Mouse (Mus musculus) testis, adult 2 months (tissue): ENCODE measurements at regions not wholly inside any gene's neighbourhood (a gene's known extent, or its start where the extent isn't known, plus 50 kb on each side); places are given as distances from the start of the nearest gene placed in this dataset.

Experiments
- H3K27ac ChIP-seq: fragments of 200-500 bp; 2 replicates; pipeline ENCODE4 v1.5.1; 2012; ENCODE audit warnings: low read depth, low read length; ENCODE audit not compliant: control insufficient read depth, insufficient read depth
- H3K27me3 ChIP-seq: fragments of 200-500 bp; 2 replicates; pipeline ENCODE4 v1.6.1; 2012; ENCODE audit warnings: mild to moderate bottlenecking, low read length, moderate library complexity; ENCODE audit not compliant: control insufficient read depth, insufficient read depth
- H3K36me3 ChIP-seq: fragments of 200-500 bp; 2 replicates; pipeline ENCODE4 v1.6.1; 2012; ENCODE audit warnings: mild to moderate bottlenecking, low read length; ENCODE audit not compliant: control insufficient read depth, insufficient read depth
- H3K4me1 ChIP-seq: fragments of 200-500 bp; 2 replicates; pipeline ENCODE4 v1.6.1; 2012; ENCODE audit warnings: low read length; ENCODE audit not compliant: control insufficient read depth, insufficient read depth
- H3K4me3 ChIP-seq: fragments of 200-500 bp; 2 replicates; pipeline ENCODE4 v1.5.1; 2012; ENCODE audit warnings: low read depth, mild to moderate bottlenecking, low read length, moderate library complexity, mixed read lengths; ENCODE audit not compliant: control insufficient read depth
- CTCF ChIP-seq: fragments of 200-500 bp; IDR thresholded peaks from 2 replicates; pipeline ENCODE4 v1.5.1; 2012; ENCODE audit warnings: low read depth, mild to moderate bottlenecking, inconsistent platforms, low read length, moderate library complexity; ENCODE audit not compliant: control insufficient read depth, insufficient read depth, insufficient replicate concordance
- POLR2A ChIP-seq: fragments of 200-500 bp; IDR thresholded peaks from 2 replicates; pipeline ENCODE4 v1.6.1; 2012; ENCODE audit warnings: low read depth, mild to moderate bottlenecking, inconsistent platforms, low read length, moderate library complexity; ENCODE audit not compliant: control insufficient read depth

GRCm38 (mm10) chr8:26808771-26809170, 168.4 kb upstream of the Zfp703 start:
- Histone ChIP-seq H3K27ac (no peak overlapping the region), H3K4me3 (no peak overlapping the region), H3K27me3 (no peaks in the 10 kb centered on the region), H3K4me1 (no peaks in the 10 kb centered on the region; the same call in 1 of the 2 replicates), H3K36me3 (no peaks in the 10 kb centered on the region)
- TF ChIP-seq POLR2A: no peak
- no peak for TF ChIP-seq CTCF

GRCm38 (mm10) chr8:26809943-26810342, 167.2 kb upstream of the Zfp703 start:
- no peaks in the 10 kb centered on the region; the same call in 1 of the 2 replicates for H3K4me1 ChIP-seq
- no peaks in the 10 kb centered on the region for H3K27me3 ChIP-seq

DNA sequence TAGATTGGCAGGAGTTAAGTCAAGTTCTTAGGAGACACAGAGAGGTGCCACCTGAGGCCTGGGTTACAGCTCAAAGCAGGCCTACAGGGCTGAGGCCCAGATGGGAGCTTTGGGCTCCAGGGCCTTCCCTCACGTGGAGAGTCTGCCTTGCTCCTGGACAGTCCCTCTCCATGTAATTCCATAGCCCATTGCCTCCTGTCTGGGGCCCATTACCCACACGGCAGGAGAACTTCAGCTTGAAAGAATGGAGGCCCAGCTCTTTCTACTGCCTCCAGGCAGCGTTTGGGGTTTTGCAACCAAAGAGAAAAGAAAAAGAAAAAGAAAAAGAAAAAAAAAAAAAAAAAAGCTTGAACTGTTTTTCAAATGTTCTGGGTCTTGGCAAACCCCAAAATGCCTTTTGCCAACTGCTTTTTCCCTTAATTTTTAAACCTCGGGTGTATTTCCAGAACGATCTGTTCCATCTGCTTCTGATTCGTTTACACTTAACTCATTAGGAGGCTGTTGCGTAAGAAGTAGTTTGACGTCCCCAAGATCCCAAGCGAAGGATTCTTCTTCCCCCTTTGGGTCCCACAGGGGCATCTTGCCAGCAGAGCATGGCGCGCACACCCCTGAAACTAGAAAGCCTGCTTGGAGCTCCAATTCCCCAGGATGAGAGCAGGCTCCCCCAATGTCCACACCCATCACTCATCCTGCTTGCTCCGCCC, 165.4 kb upstream of the Zfp703 start:
- H3K4me3 ChIP-seq: no peak overlapping the region
- no peaks in the 10 kb centered on the region; the same call in 1 of the 2 replicates for H3K4me1 ChIP-seq
- no peaks in the 10 kb centered on the region for H3K27me3 ChIP-seq
- H3K36me3 ChIP-seq: no peaks in the 10 kb centered on the region
- TF ChIP-seq CTCF (no peak), POLR2A (no peak)
- H3K27ac ChIP-seq: no peak overlapping the region

More at GRCm38 (mm10) chr8:26809943-26810342, 167.2 kb upstream of the Zfp703 start:
- no peak overlapping the region for H3K27ac ChIP-seq
- no peaks in the 10 kb centered on the region for H3K36me3 ChIP-seq
- no peak for TF ChIP-seq POLR2A
- no peak for TF ChIP-seq CTCF
- H3K4me3 ChIP-seq: no peak overlapping the region

- TF ChIP-seq CTCF: no peak
- no peak for TF ChIP-seq POLR2A
- H3K4me1 ChIP-seq: no peaks in the 10 kb centered on the region; the same call in 1 of the 2 replicates
- H3K27me3 ChIP-seq: no peaks in the 10 kb centered on the region
Measured at GRCm38 (mm10) chr8:26813198-26813815, 163.8 kb upstream of the Zfp703 start.

DNA sequence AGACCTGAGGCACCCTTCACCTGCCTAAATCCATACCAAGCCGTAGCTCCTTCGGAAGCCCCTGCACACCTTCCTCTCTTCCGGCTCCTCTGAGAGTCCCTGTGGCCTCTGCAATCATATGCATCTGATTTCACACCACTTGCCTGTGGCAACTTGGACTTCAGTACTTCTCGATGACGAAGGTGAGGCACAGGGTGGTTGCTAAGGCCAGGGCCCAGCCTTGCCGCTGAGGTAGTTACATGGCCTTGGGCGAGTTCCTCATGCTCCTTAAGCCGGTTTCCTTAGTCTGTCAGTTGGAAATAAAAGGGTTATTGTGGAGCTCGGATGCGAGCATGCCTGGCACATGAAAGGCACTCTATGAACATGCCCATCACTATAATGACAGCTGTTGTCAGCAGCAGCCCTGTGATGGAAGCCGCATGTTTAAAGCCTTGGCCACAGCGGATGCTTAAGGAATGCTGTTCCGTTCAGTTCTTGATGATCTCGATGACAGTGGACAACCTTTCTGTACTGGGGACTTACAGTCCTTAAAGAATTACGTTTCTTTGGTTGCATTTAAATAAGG, 162.0 kb upstream of the Zfp703 start:
- Histone ChIP-seq H3K4me3 (no peak overlapping the region), H3K4me1 (no peaks in the 10 kb centered on the region; the same call in 1 of the 2 replicates), H3K27ac (no peak overlapping the region), H3K36me3 (no peaks in the 10 kb centered on the region), H3K27me3 (no peaks in the 10 kb centered on the region)
- TF ChIP-seq POLR2A (no peak), CTCF (no peak)

More at GRCm38 (mm10) chr8:26813198-26813815, 163.8 kb upstream of the Zfp703 start:
- Histone ChIP-seq H3K27ac (no peak overlapping the region), H3K36me3 (no peaks in the 10 kb centered on the region), H3K4me3 (no peak overlapping the region)

GRCm38 (mm10) chr8:26816977-26817376, 160.1 kb upstream of the Zfp703 start:
- Histone ChIP-seq H3K36me3 (no peaks in the 10 kb centered on the region), H3K4me3 (no peak overlapping the region), H3K4me1 (no peaks in the 10 kb centered on the region), H3K27ac (no peak overlapping the region), H3K27me3 (no peaks in the 10 kb centered on the region)
- TF ChIP-seq POLR2A (no peak), CTCF (no peak)

DNA sequence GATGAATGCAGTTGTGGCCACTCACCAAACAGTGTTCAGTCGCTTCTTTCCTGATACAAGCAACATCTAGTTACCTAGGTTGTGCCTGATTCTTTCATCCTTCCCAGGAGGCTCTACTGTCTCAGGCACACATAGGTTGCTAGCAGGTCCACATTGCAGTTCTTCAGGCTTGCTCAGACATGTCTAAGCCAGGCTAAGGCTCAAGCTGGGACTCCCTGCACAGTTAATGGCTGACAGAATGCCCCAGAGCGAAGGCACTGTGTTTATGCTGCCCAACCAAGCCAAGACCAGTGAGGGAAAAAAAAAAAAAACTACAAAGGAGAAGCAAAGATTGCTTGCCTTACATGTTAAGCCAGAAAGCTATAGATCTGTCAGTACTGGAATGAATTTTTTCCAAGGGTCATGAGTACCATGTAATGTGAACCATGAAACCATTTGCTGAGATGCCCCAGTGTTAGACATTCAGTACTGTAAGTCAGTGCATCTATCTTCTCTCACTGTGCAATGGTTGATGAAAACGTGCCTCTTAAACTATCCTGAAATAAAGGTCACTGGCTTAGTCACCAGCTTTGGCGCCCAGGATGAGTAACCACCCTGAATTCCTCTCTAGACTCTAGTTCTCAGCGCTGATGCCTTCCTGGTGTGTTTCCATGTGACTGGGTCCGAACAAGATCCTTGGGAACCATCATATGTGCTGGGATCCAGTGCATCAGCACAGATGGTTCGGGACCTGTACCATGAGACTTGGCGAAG, 152.8 kb upstream of the Zfp703 start:
- Histone ChIP-seq H3K27me3 (no peaks in the 10 kb centered on the region), H3K36me3 (no peaks in the 10 kb centered on the region), H3K4me1 (no peaks in the 10 kb centered on the region), H3K4me3 (no peak overlapping the region), H3K27ac (no peak overlapping the region)
- no peak for TF ChIP-seq CTCF
- TF ChIP-seq POLR2A: no peak
